ENCODE assay signal across 9 mouse cellular contexts in genomic region chr12:84417605-84417922, GRCm38 (mm10). TPM values are rescaled to one million over a fixed set of nuclear protein-coding genes. Genes with fewer than 3 reads are reported as not detected.
A peak's percentile ranks its signal among the peaks of the same experiment; 100 is the strongest.
DNase-seq lines count a peak whose midpoint lies in the region; ATAC-seq and TF ChIP-seq lines count a peak whose summit lies in the region.
"Had no signal": no experiment of that assay in that cellular context is flagged by ENCODE, and none has a peak within 500 bp of the region (broad histone marks: within the 10 kb centered on the region; RNA-seq: fewer than 3 reads in every experiment).

No protein-coding gene starts in this region.

- no peaks in the 10 kb centered on the region for H3K9me3 ChIP-seq in kidney, postnatal 0 days (replicated peaks; ENCODE audit: low read length)
- H3K9me3 ChIP-seq in embryonic facial prominence, embryonic 11.5 days (replicated peaks; ENCODE audit: control insufficient read depth, low read length): no peaks in the 10 kb centered on the region
- no peaks in the 10 kb centered on the region for H3K9me3 ChIP-seq in hindbrain, embryonic 16.5 days (ENCODE audit: control insufficient read depth, low read length)
- no peaks in the 10 kb centered on the region; the same call in 1 of the 2 replicates for H3K9me3 ChIP-seq in midbrain, embryonic 16.5 days (replicated peaks; ENCODE audit: control insufficient read depth, low read length, poor library complexity, severe bottlenecking)

- peak overlapping the region; percentile 63 for H3K4me2 ChIP-seq in kidney, postnatal 0 days (ENCODE audit: low read length)
- H3K4me2 ChIP-seq in embryonic facial prominence, embryonic 11.5 days (ENCODE audit: low read depth, low read length): peak overlapping the region; percentile 53
- peak overlapping the region; percentile 83 for H3K4me2 ChIP-seq in hindbrain, embryonic 16.5 days (ENCODE audit: low read length)
- peak overlapping the region; percentile 89 for H3K4me2 ChIP-seq in midbrain, embryonic 16.5 days (ENCODE audit: low read length)

- no peaks in the 10 kb centered on the region for H3K36me3 ChIP-seq in kidney, postnatal 0 days (ENCODE audit: insufficient read depth, low read length)
- no peaks in the 10 kb centered on the region for H3K36me3 ChIP-seq in embryonic facial prominence, embryonic 11.5 days (replicated peaks; ENCODE audit: control insufficient read depth, insufficient read depth, low read depth, low read length)
- H3K36me3 ChIP-seq in hindbrain, embryonic 16.5 days (ENCODE audit: control insufficient read depth, insufficient read depth, low read length): no peaks in the 10 kb centered on the region; the same call in 1 of the 2 replicates
- H3K36me3 ChIP-seq in midbrain, embryonic 16.5 days (ENCODE audit: control insufficient read depth, insufficient read depth, low read length): no peaks in the 10 kb centered on the region

- H3K27me3 ChIP-seq in kidney, postnatal 0 days (ENCODE audit: insufficient read depth, low read length): no peaks in the 10 kb centered on the region
- no peaks in the 10 kb centered on the region for H3K27me3 ChIP-seq in embryonic facial prominence, embryonic 11.5 days (ENCODE audit: control insufficient read depth, insufficient read depth, low read length)
- H3K27me3 ChIP-seq in hindbrain, embryonic 16.5 days (replicated peaks; ENCODE audit: control insufficient read depth, insufficient read depth, low read length): no peaks in the 10 kb centered on the region
- H3K27me3 ChIP-seq in midbrain, embryonic 16.5 days (ENCODE audit: control insufficient read depth, insufficient read depth, low read depth, low read length): no peaks in the 10 kb centered on the region
- H3K27me3 ChIP-seq: Patski had no signal

- ATAC-seq in kidney, postnatal 0 days (replicated peaks; ENCODE audit: low FRiP score, low read depth): no peak
- no peak; the same call in 1 of the 2 replicates for ATAC-seq in embryonic facial prominence, embryonic 11.5 days (replicated peaks; ENCODE audit: insufficient number of reproducible peaks, low FRiP score, low TSS enrichment, low read depth)
- no peak for ATAC-seq in hindbrain, embryonic 16.5 days
- no peak; the same call in 1 of the 2 replicates for ATAC-seq in midbrain, embryonic 16.5 days
- ATAC-seq: Patski had no signal

- H3K4me1 ChIP-seq in kidney, postnatal 0 days (replicated peaks; ENCODE audit: insufficient read depth, low read length): no peaks in the 10 kb centered on the region
- no peaks in the 10 kb centered on the region for H3K4me1 ChIP-seq in embryonic facial prominence, embryonic 11.5 days (ENCODE audit: control insufficient read depth, insufficient read depth, low read length)
- H3K4me1 ChIP-seq in hindbrain, embryonic 16.5 days (ENCODE audit: control insufficient read depth, insufficient read depth, low read depth, low read length): peaks cover 5% of the 10 kb centered on the region
- H3K4me1 ChIP-seq in midbrain, embryonic 16.5 days (ENCODE audit: control insufficient read depth, insufficient read depth, low read length): peaks cover 8% of the 10 kb centered on the region

- WGBS in kidney, postnatal 0 days: 38% methylated on average over 18 of the region's 18 CpGs
- WGBS in embryonic facial prominence, embryonic 11.5 days: 37% methylated on average over 18 of the region's 18 CpGs
- whole genome bisulfite sequencing in hindbrain, embryonic 16.5 days: 31% methylated on average over 18 of the region's 18 CpGs
- 35% methylated on average over 18 of the region's 18 CpGs for WGBS in midbrain, embryonic 16.5 days

- intact Hi-C loops in left cerebral cortex, postnatal 14 days (cut with DNase I): no loop called here

- no peak for TF ChIP-seq CTCF in kidney, postnatal 0 days (IDR thresholded peaks at IDR 0.05; ENCODE audit: low read depth)

- peak overlapping the region; percentile 58; the same call in 1 of the 2 replicates for H3K27ac ChIP-seq in kidney, postnatal 0 days
- H3K27ac ChIP-seq in embryonic facial prominence, embryonic 11.5 days (replicated peaks; ENCODE audit: low read depth, low read length): no peak overlapping the region
- peak overlapping the region; percentile 81 for H3K27ac ChIP-seq in hindbrain, embryonic 16.5 days (ENCODE audit: low read depth, low read length)
- peak overlapping the region; percentile 85 for H3K27ac ChIP-seq in midbrain, embryonic 16.5 days (ENCODE audit: low read length)

- H3K9ac ChIP-seq in kidney, postnatal 0 days (ENCODE audit: low read depth, low read length): peak overlapping the region; percentile 68
- peak overlapping the region; percentile 60 for H3K9ac ChIP-seq in embryonic facial prominence, embryonic 11.5 days (replicated peaks; ENCODE audit: low read length)
- peak overlapping the region; percentile 77 for H3K9ac ChIP-seq in hindbrain, embryonic 16.5 days (ENCODE audit: low read depth, low read length)
- H3K9ac ChIP-seq in midbrain, embryonic 16.5 days (ENCODE audit: low read depth, low read length): peak overlapping the region; percentile 64

- no peak for DNase-seq in kidney, postnatal 0 days (ENCODE audit: low spot score)
- no peak for DNase-seq in kidney, adult 18-20 months
- no peak for DNase-seq in embryonic facial prominence, embryonic 11.5 days (ENCODE audit: low spot score)
- no peak for DNase-seq in left cerebral cortex, postnatal 14 days (ENCODE audit: low spot score in 2 of 2)
- no peak for DNase-seq in ovary, postnatal 10 days (ENCODE audit: low spot score)
- DNase-seq in layer of hippocampus, postnatal 14 days (ENCODE audit: low spot score in 2 of 2): no peak

- peak overlapping the region; percentile 52 for H3K4me3 ChIP-seq in kidney, postnatal 0 days (replicated peaks; ENCODE audit: low read depth, low read length)
- H3K4me3 ChIP-seq in embryonic facial prominence, embryonic 11.5 days (ENCODE audit: low read depth, low read length): peak overlapping the region; percentile 44
- peak overlapping the region; percentile 66 for H3K4me3 ChIP-seq in hindbrain, embryonic 16.5 days (ENCODE audit: low read length)
- H3K4me3 ChIP-seq in midbrain, embryonic 16.5 days (ENCODE audit: low read depth, low read length): peak overlapping the region; percentile 53

RNA-seq across cellular contexts. Expression of gene Rnf113a2, which starts 0.6 kb away (rescaled TPM):
- polyA plus RNA-seq in kidney, postnatal 0 days (2015; fragmentation: Nextera tagmentation; extraction: Ambion mirVana): 28.4 and 28.8 TPM in 2 replicates
- polyA plus RNA-seq in embryonic facial prominence, embryonic 11.5 days (2014; fragmentation: Nextera tagmentation; extraction: Ambion mirVana): 29.4 and 30.0 TPM in 2 replicates
- 21.3 and 23.5 TPM in 2 replicates for polyA plus RNA-seq in hindbrain, embryonic 16.5 days (2015; fragmentation: Nextera tagmentation; extraction: Ambion mirVana)
- polyA plus RNA-seq in midbrain, embryonic 16.5 days (2015; fragmentation: Nextera tagmentation; extraction: Ambion mirVana): 22.3 and 22.4 TPM in 2 replicates
- total RNA-seq in left cerebral cortex, postnatal 14 days (2021): 10 to 100 TPM; 10.8 to 13.7 TPM
- 10 to 100 TPM; 12.1 to 12.2 TPM for total RNA-seq in layer of hippocampus, postnatal 14 days (2021)

RNA-seq across cellular contexts. Expression of gene Bbof1, which starts 8.7 kb away (rescaled TPM):
- 1.3 and 1.4 TPM in 2 replicates for polyA plus RNA-seq in kidney, postnatal 0 days (2015; fragmentation: Nextera tagmentation; extraction: Ambion mirVana)
- polyA plus RNA-seq in embryonic facial prominence, embryonic 11.5 days (2014; fragmentation: Nextera tagmentation; extraction: Ambion mirVana): 0.41 and 0.49 TPM in 2 replicates
- polyA plus RNA-seq in hindbrain, embryonic 16.5 days (2015; fragmentation: Nextera tagmentation; extraction: Ambion mirVana): 2.9 and 3.5 TPM in 2 replicates
- polyA plus RNA-seq in midbrain, embryonic 16.5 days (2015; fragmentation: Nextera tagmentation; extraction: Ambion mirVana): 4.6 and 4.7 TPM in 2 replicates
- total RNA-seq in left cerebral cortex, postnatal 14 days (2021): 1 to 10 TPM; 6.8 to 8.3 TPM
- total RNA-seq in layer of hippocampus, postnatal 14 days (2021): 1 to 10 TPM; 7.1 to 8.3 TPM

RNA-seq across cellular contexts. Expression of gene Entpd5, which starts 8.7 kb away (rescaled TPM):
- polyA plus RNA-seq in kidney, postnatal 0 days (2015; fragmentation: Nextera tagmentation; extraction: Ambion mirVana): 85.5 and 99.1 TPM in 2 replicates
- 9.0 and 10.9 TPM in 2 replicates for polyA plus RNA-seq in embryonic facial prominence, embryonic 11.5 days (2014; fragmentation: Nextera tagmentation; extraction: Ambion mirVana)
- 11.9 and 14.6 TPM in 2 replicates for polyA plus RNA-seq in hindbrain, embryonic 16.5 days (2015; fragmentation: Nextera tagmentation; extraction: Ambion mirVana)
- 13.8 and 15.2 TPM in 2 replicates for polyA plus RNA-seq in midbrain, embryonic 16.5 days (2015; fragmentation: Nextera tagmentation; extraction: Ambion mirVana)
- total RNA-seq in left cerebral cortex, postnatal 14 days (2021): 10 to 100 TPM; 21.6 to 23.6 TPM
- total RNA-seq in layer of hippocampus, postnatal 14 days (2021): 10 to 100 TPM; 24.9 to 26.3 TPM

RNA-seq across cellular contexts. Expression of gene Aldh6a1, which starts 33.2 kb away (rescaled TPM):
- polyA plus RNA-seq in kidney, postnatal 0 days (2015; fragmentation: Nextera tagmentation; extraction: Ambion mirVana): 122 and 128 TPM in 2 replicates
- polyA plus RNA-seq in embryonic facial prominence, embryonic 11.5 days (2014; fragmentation: Nextera tagmentation; extraction: Ambion mirVana): 31.4 and 33.5 TPM in 2 replicates
- polyA plus RNA-seq in hindbrain, embryonic 16.5 days (2015; fragmentation: Nextera tagmentation; extraction: Ambion mirVana): 41.3 and 41.8 TPM in 2 replicates
- polyA plus RNA-seq in midbrain, embryonic 16.5 days (2015; fragmentation: Nextera tagmentation; extraction: Ambion mirVana): 33.6 and 34.2 TPM in 2 replicates
- total RNA-seq in left cerebral cortex, postnatal 14 days (2021): 10 to 100 TPM; 35.3 to 39.5 TPM
- total RNA-seq in layer of hippocampus, postnatal 14 days (2021): 10 to 100 TPM; 45.5 to 51.4 TPM

RNA-seq across cellular contexts. Expression of gene Lin52, which starts 33.7 kb away (rescaled TPM):
- polyA plus RNA-seq in kidney, postnatal 0 days (2015; fragmentation: Nextera tagmentation; extraction: Ambion mirVana): 18.7 and 19.5 TPM in 2 replicates
- 35.8 and 36.1 TPM in 2 replicates for polyA plus RNA-seq in embryonic facial prominence, embryonic 11.5 days (2014; fragmentation: Nextera tagmentation; extraction: Ambion mirVana)
- 31.9 and 32.4 TPM in 2 replicates for polyA plus RNA-seq in hindbrain, embryonic 16.5 days (2015; fragmentation: Nextera tagmentation; extraction: Ambion mirVana)
- polyA plus RNA-seq in midbrain, embryonic 16.5 days (2015; fragmentation: Nextera tagmentation; extraction: Ambion mirVana): 36.1 and 37.7 TPM in 2 replicates
- total RNA-seq in left cerebral cortex, postnatal 14 days (2021): 10 to 100 TPM; 18.9 to 20.3 TPM
- total RNA-seq in layer of hippocampus, postnatal 14 days (2021): 10 to 100 TPM; 17.4 to 20.3 TPM
